ENCODE assay signal across 10 mouse cellular contexts in the genomic region with DNA sequence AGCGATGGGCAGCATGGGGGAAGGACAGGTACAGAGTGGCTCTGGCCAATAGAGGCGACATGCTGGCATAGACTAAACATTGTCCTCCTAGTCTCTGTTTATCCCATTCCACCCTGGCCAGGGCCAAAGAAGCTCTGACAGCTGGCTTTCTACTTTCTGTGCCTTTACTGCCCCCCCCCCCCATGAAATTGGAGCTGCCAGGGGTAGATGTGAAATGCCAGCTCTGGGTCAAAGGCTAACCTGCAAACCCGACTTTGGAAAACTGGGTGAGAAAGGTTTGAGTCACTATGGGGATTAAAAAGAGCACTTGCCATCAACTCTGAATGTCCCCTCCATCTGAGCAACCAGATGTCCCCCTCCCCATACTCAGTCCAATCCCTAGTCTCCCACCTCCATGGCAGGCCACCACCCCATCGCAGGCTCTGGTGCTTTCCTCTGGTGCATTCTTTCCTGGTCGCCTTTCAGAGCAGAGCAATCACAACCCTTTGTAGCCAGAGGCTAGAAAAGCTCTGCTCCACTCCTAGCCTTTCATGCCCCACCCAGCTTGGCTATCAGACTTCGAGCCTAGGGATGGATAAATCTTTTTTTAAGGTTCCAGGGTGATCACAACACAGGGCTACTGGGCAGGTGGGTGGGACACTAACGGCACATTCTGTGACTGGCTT. TPM values are rescaled to one million over a fixed set of nuclear protein-coding genes. Genes with fewer than 3 reads are reported as not detected.
DNase-seq lines count a peak whose midpoint lies in the region; ATAC-seq and TF ChIP-seq lines count a peak whose summit lies in the region.
"Had no signal": no experiment of that assay in that cellular context is flagged by ENCODE, and none has a peak within 500 bp of the region (broad histone marks: within the 10 kb centered on the region; RNA-seq: fewer than 3 reads in every experiment).

No protein-coding gene starts in this region.

- 42% methylated on average over 7 of the region's 7 CpGs for WGBS in forebrain, embryonic 12.5 days
- WGBS in forebrain, postnatal 0 days: 48% methylated on average over 7 of the region's 7 CpGs
- WGBS in liver, adult 2 months: 22% methylated on average over 7 of the region's 7 CpGs
- WGBS in intestine, embryonic 15.5 days: 37% methylated on average over 7 of the region's 7 CpGs
- WGBS in neural tube, embryonic 15.5 days: 41% methylated on average over 7 of the region's 7 CpGs

- no peak overlapping the region for H3K4me3 ChIP-seq in forebrain, embryonic 12.5 days (replicated peaks)
- H3K4me3 ChIP-seq in forebrain, postnatal 0 days (ENCODE audit: low read depth, low read length): no peak overlapping the region
- peak overlapping the region; percentile 98 for H3K4me3 ChIP-seq in liver, adult 2 months (ENCODE audit: insufficient read depth, low read depth, low read length)
- peak overlapping the region; percentile 84 for H3K4me3 ChIP-seq in intestine, embryonic 15.5 days (replicated peaks)
- no peak overlapping the region for H3K4me3 ChIP-seq in neural tube, embryonic 15.5 days (replicated peaks)

- no peak overlapping the region for H3K9ac ChIP-seq in forebrain, embryonic 12.5 days
- H3K9ac ChIP-seq in forebrain, postnatal 0 days: no peak overlapping the region
- peak overlapping the region; percentile 97 for H3K9ac ChIP-seq in liver, adult 2 months (ENCODE audit: low read depth, low read length)
- peak overlapping the region; percentile 89; the same call in 1 of the 2 replicates for H3K9ac ChIP-seq in intestine, embryonic 15.5 days
- H3K9ac ChIP-seq in neural tube, embryonic 15.5 days (replicated peaks): no peak overlapping the region

- peaks cover 24% of the 10 kb centered on the region for H3K4me1 ChIP-seq in forebrain, embryonic 12.5 days
- H3K4me1 ChIP-seq in forebrain, postnatal 0 days (ENCODE audit: insufficient read depth): no peaks in the 10 kb centered on the region
- peaks cover 25% of the 10 kb centered on the region; the same call in 1 of the 2 replicates for H3K4me1 ChIP-seq in liver, adult 2 months (ENCODE audit: control insufficient read depth, insufficient read depth, low read length)
- H3K4me1 ChIP-seq in intestine, embryonic 15.5 days (replicated peaks): peaks cover 55% of the 10 kb centered on the region
- H3K4me1 ChIP-seq in neural tube, embryonic 15.5 days: peaks cover 19% of the 10 kb centered on the region

- H3K4me2 ChIP-seq in forebrain, embryonic 12.5 days: 0 out of 2 replicates have a peak overlapping the region, but pooled peaks have one; percentile 79
- no peak overlapping the region for H3K4me2 ChIP-seq in forebrain, postnatal 0 days (ENCODE audit: low read depth)
- H3K4me2 ChIP-seq in intestine, embryonic 15.5 days (replicated peaks): peak overlapping the region; percentile 58
- H3K4me2 ChIP-seq in neural tube, embryonic 15.5 days: peak overlapping the region; percentile 83

- no peak for DNase-seq in forebrain, postnatal 0 days
- DNase-seq in liver, adult 2 months (ENCODE audit: extremely low read depth, low read depth, low spot score): peak; percentile 77
- no peak for DNase-seq in liver
- no peak for DNase-seq in lung, adult 18-20 months
- DNase-seq: adrenal gland, adult 2 months; cerebellum, postnatal 10 days had no signal

- ATAC-seq in forebrain, embryonic 12.5 days (ENCODE audit: low FRiP score): no peak
- ATAC-seq in forebrain, postnatal 0 days: no peak
- ATAC-seq in intestine, embryonic 15.5 days: no peak
- no peak for ATAC-seq in neural tube, embryonic 15.5 days (ENCODE audit: low FRiP score)
- no peak for ATAC-seq in frontal cortex, adult (ENCODE audit: low TSS enrichment)

- no peak for TF ChIP-seq CTCF in forebrain, postnatal 0 days (IDR thresholded peaks at IDR 0.05; ENCODE audit: low read depth)
- no peak for TF ChIP-seq CTCF in liver, adult 2 months (IDR thresholded peaks at IDR 0.05; ENCODE audit: low read depth, low read length)

- H3K36me3 ChIP-seq in forebrain, embryonic 12.5 days (replicated peaks): no peaks in the 10 kb centered on the region
- H3K36me3 ChIP-seq in forebrain, postnatal 0 days (ENCODE audit: insufficient read depth): no peaks in the 10 kb centered on the region
- peaks cover 24% of the 10 kb centered on the region for H3K36me3 ChIP-seq in liver, adult 2 months (ENCODE audit: control insufficient read depth, insufficient read depth, low read length)
- H3K36me3 ChIP-seq in intestine, embryonic 15.5 days: no peaks in the 10 kb centered on the region
- no peaks in the 10 kb centered on the region for H3K36me3 ChIP-seq in neural tube, embryonic 15.5 days

- H3K9me3 ChIP-seq in forebrain, embryonic 12.5 days: no peaks in the 10 kb centered on the region
- no peaks in the 10 kb centered on the region for H3K9me3 ChIP-seq in forebrain, postnatal 0 days (ENCODE audit: low read length)
- no peaks in the 10 kb centered on the region for H3K9me3 ChIP-seq in intestine, embryonic 15.5 days
- no peaks in the 10 kb centered on the region for H3K9me3 ChIP-seq in neural tube, embryonic 15.5 days (replicated peaks)

- H3K27ac ChIP-seq in forebrain, embryonic 12.5 days: no peak overlapping the region
- H3K27ac ChIP-seq in forebrain, postnatal 0 days (ENCODE audit: low read depth, low read length): no peak overlapping the region
- H3K27ac ChIP-seq in liver, adult 2 months (replicated peaks; ENCODE audit: insufficient read depth, low read depth, low read length): peak overlapping the region; percentile 89
- no peak overlapping the region for H3K27ac ChIP-seq in intestine, embryonic 15.5 days
- H3K27ac ChIP-seq in neural tube, embryonic 15.5 days (replicated peaks): no peak overlapping the region

- peaks cover 26% of the 10 kb centered on the region for H3K27me3 ChIP-seq in forebrain, embryonic 12.5 days
- peaks cover 23% of the 10 kb centered on the region for H3K27me3 ChIP-seq in forebrain, postnatal 0 days (ENCODE audit: insufficient read depth, low read length)
- no peaks in the 10 kb centered on the region for H3K27me3 ChIP-seq in liver, adult 2 months (ENCODE audit: control insufficient read depth, insufficient read depth, low read length)
- no peaks in the 10 kb centered on the region for H3K27me3 ChIP-seq in intestine, embryonic 15.5 days (replicated peaks)
- peaks cover 45% of the 10 kb centered on the region for H3K27me3 ChIP-seq in neural tube, embryonic 15.5 days (replicated peaks)

- 0 out of 2 replicates have a peak, but pooled peaks have one; percentile 29 for TF ChIP-seq POLR2A in liver, adult 2 months (IDR thresholded peaks at IDR 0.05; ENCODE audit: extremely low read depth, insufficient read depth, low read length)

- peaks cover 33% of the 10 kb centered on the region for H3K79me2 ChIP-seq in liver, adult 2 months (ENCODE audit: control insufficient read depth, insufficient read depth, low read length)

RNA-seq across cellular contexts. Expression of a gene that starts 2.5 kb away (rescaled TPM):
- 21.9 and 25.6 TPM in 2 replicates for polyA plus RNA-seq in forebrain, embryonic 12.5 days (2016; fragmentation: Nextera tagmentation; extraction: Ambion mirVana)
- 5.0 and 14.3 TPM in 2 replicates for total RNA-seq in forebrain, postnatal 0 days (2014; rRNA removed)
- polyA plus RNA-seq in forebrain, postnatal 0 days (2015; fragmentation: Nextera tagmentation; extraction: Ambion mirVana): 7.8 and 7.9 TPM in 2 replicates
- total RNA-seq in liver, adult 2 months (2014; rRNA removed): 237 and 289 TPM in 2 replicates
- 243 and 326 TPM in 2 replicates for polyA plus RNA-seq in liver, adult 2 months (2012; rRNA removed)
- 56.8 and 61.0 TPM in 2 replicates for polyA plus RNA-seq in intestine, embryonic 15.5 days (2015; fragmentation: Nextera tagmentation; extraction: Ambion mirVana)
- 9.4 and 16.3 TPM in 2 replicates for polyA plus RNA-seq in neural tube, embryonic 15.5 days (2015; fragmentation: Nextera tagmentation; extraction: Ambion mirVana)

RNA-seq across cellular contexts. Expression of a gene that starts 27.1 kb away (rescaled TPM):
- polyA plus RNA-seq in forebrain, embryonic 12.5 days (2016; fragmentation: Nextera tagmentation; extraction: Ambion mirVana): not detected in 2 replicates
- total RNA-seq in forebrain, postnatal 0 days (2014; rRNA removed): not detected in 2 replicates
- polyA plus RNA-seq in forebrain, postnatal 0 days (2015; fragmentation: Nextera tagmentation; extraction: Ambion mirVana): 0.05 TPM in 1 of 2 replicates, not detected in the other
- total RNA-seq in liver, adult 2 months (2014; rRNA removed): not detected in 2 replicates
- not detected in 2 replicates for polyA plus RNA-seq in liver, adult 2 months (2012; rRNA removed)
- 0.52 and 0.70 TPM in 2 replicates for polyA plus RNA-seq in intestine, embryonic 15.5 days (2015; fragmentation: Nextera tagmentation; extraction: Ambion mirVana)
- 0.47 TPM in 1 of 2 replicates, not detected in the other for polyA plus RNA-seq in neural tube, embryonic 15.5 days (2015; fragmentation: Nextera tagmentation; extraction: Ambion mirVana)
- total RNA-seq: adrenal gland, adult 2 months had no signal
- polyA plus RNA-seq: adrenal gland, adult 2 months had no signal

Comparison
In these comparisons a context has a peak if more than half of its experiments do, and no peak if none do; other contexts are left out.
1. H3K4me3 ChIP-seq: peak in liver, adult 2 months (single experiment) and intestine, embryonic 15.5 days (single experiment); none in forebrain, embryonic 12.5 days (single experiment), forebrain, postnatal 0 days (single experiment) and neural tube, embryonic 15.5 days (single experiment).
2. H3K9ac ChIP-seq: peak in liver, adult 2 months (single experiment) and intestine, embryonic 15.5 days (single experiment); none in forebrain, embryonic 12.5 days (single experiment), forebrain, postnatal 0 days (single experiment) and neural tube, embryonic 15.5 days (single experiment).